Mouse (Mus musculus) ES-Bruce4 (cell line): ENCODE results near the gene Uvrag. TPM values are rescaled to one million over a fixed set of nuclear protein-coding genes. Genes with fewer than 3 reads are reported as not detected.

Source experiments
- H3K27ac ChIP-seq: 2 replicates; pipeline ENCODE4 v1.5.1; 2012; ENCODE audit warnings: low read length, inconsistent platforms; ENCODE audit not compliant: insufficient read depth
- H3K27me3 ChIP-seq: 2 replicates; pipeline ENCODE4 v1.6.1; 2012; ENCODE audit warnings: mild to moderate bottlenecking, low read length, inconsistent platforms; ENCODE audit not compliant: control insufficient read depth, poor library complexity, insufficient read depth, severe bottlenecking
- H3K36me3 ChIP-seq: 2 replicates; pipeline ENCODE4 v1.6.1; 2012; ENCODE audit warnings: inconsistent platforms, mild to moderate bottlenecking, low read length, moderate library complexity; ENCODE audit not compliant: control insufficient read depth, poor library complexity, insufficient read depth, severe bottlenecking
- H3K4me1 ChIP-seq: one replicate; pipeline ENCODE4 v1.8.1; 2011; ENCODE audit warnings: low read length; ENCODE audit not compliant: control insufficient read depth, insufficient read depth
- H3K4me3 ChIP-seq: 2 replicates; pipeline ENCODE4 v1.5.1; 2011; ENCODE audit warnings: low read depth, mild to moderate bottlenecking, low read length
- H3K9ac ChIP-seq: 2 replicates; pipeline ENCODE4 v1.6.1; 2012; ENCODE audit warnings: low read depth, mild to moderate bottlenecking, inconsistent platforms; ENCODE audit not compliant: poor library complexity, severe bottlenecking
- H3K9me3 ChIP-seq: replicated peaks from 2 replicates; pipeline ENCODE4 v1.6.1; 2012; ENCODE audit warnings: mild to moderate bottlenecking, low read length, inconsistent platforms; ENCODE audit not compliant: control insufficient read depth, poor library complexity, insufficient read depth, severe bottlenecking
- CTCF ChIP-seq: IDR thresholded peaks from one replicate; pipeline ENCODE4 v1.8.1; 2011; ENCODE audit warnings: low read depth, low read length
- EP300 ChIP-seq: IDR thresholded peaks from 2 replicates; pipeline ENCODE4 v1.6.1; 2011; ENCODE audit warnings: low read depth, low read length; ENCODE audit not compliant: insufficient read depth
- POLR2A ChIP-seq: IDR thresholded peaks from one replicate; pipeline ENCODE4 v1.8.1; 2011; ENCODE audit warnings: low read length; ENCODE audit not compliant: insufficient read depth
- polyA plus RNA-seq: library from polyadenylated mRNA; stranded (reverse); fragments of >200 nt; gene quantifications from 2 replicates; pipeline ENCODE4 v1.2.4, GENCODE M21; 2011; ENCODE audit warnings: low read depth; ENCODE audit not compliant: missing spikeins, insufficient read depth, insufficient read length

The Uvrag gene
- polyA plus RNA-seq, 1 experiment: 16.9 TPM

GRCm38 (mm10) chr7:98850388-98850787 lies 290.6 kb downstream of the Uvrag start:
- no peak for TF ChIP-seq POLR2A
- no peak for TF ChIP-seq CTCF
- no peak for TF ChIP-seq EP300
- Histone ChIP-seq H3K9me3 (no peaks in the 10 kb centered on the region), H3K27me3 (no peaks in the 10 kb centered on the region), H3K4me3 (no peak overlapping the region), H3K4me1 (no peaks in the 10 kb centered on the region), H3K36me3 (no peaks in the 10 kb centered on the region), H3K9ac (no peak overlapping the region), H3K27ac (no peak overlapping the region)

- Histone ChIP-seq H3K9me3 (no peaks in the 10 kb centered on the region), H3K36me3 (no peaks in the 10 kb centered on the region), H3K27me3 (no peaks in the 10 kb centered on the region), H3K27ac (no peak overlapping the region), H3K9ac (no peak overlapping the region), H3K4me3 (no peak overlapping the region), H3K4me1 (no peaks in the 10 kb centered on the region)
- TF ChIP-seq CTCF (no peak), POLR2A (no peak), EP300 (no peak)
These were observed 291.9 kb downstream of the Uvrag start for GRCm38 (mm10) chr7:98848899-98849640.

- Histone ChIP-seq H3K36me3 (no peaks in the 10 kb centered on the region), H3K4me3 (no peak overlapping the region), H3K9me3 (no peaks in the 10 kb centered on the region), H3K27me3 (peaks cover 8% of the 10 kb centered on the region), H3K27ac (no peak overlapping the region), H3K9ac (no peak overlapping the region), H3K4me1 (no peaks in the 10 kb centered on the region)
- TF ChIP-seq CTCF (no peak), EP300 (no peak), POLR2A (no peak)
These were observed 297.3 kb downstream of the Uvrag start for GRCm38 (mm10) chr7:98843649-98844048.

GRCm38 (mm10) chr7:98842997-98843396 lies 297.9 kb downstream of the Uvrag start:
- Histone ChIP-seq H3K27ac (no peak overlapping the region), H3K9me3 (no peaks in the 10 kb centered on the region), H3K4me3 (no peak overlapping the region), H3K9ac (no peak overlapping the region), H3K36me3 (no peaks in the 10 kb centered on the region), H3K27me3 (peaks cover 8% of the 10 kb centered on the region), H3K4me1 (no peaks in the 10 kb centered on the region)
- no peak for TF ChIP-seq CTCF
- TF ChIP-seq EP300: no peak
- no peak for TF ChIP-seq POLR2A

- H3K36me3 ChIP-seq: no peaks in the 10 kb centered on the region
- H3K9me3 ChIP-seq: no peaks in the 10 kb centered on the region
- no peak overlapping the region for H3K9ac ChIP-seq
- H3K4me3 ChIP-seq: no peak overlapping the region
- no peaks in the 10 kb centered on the region for H3K4me1 ChIP-seq
- TF ChIP-seq CTCF (peak; percentile 21), EP300 (no peak)
- H3K27ac ChIP-seq: no peak overlapping the region
- H3K27me3 ChIP-seq: peaks cover 8% of the 10 kb centered on the region
These were observed 299.1 kb downstream of the Uvrag start for GRCm38 (mm10) chr7:98841802-98842201.

GRCm38 (mm10) chr7:98840771-98841170 lies 300.2 kb downstream of the Uvrag start:
- H3K9ac ChIP-seq: no peak overlapping the region
- TF ChIP-seq CTCF (no peak), POLR2A (no peak), EP300 (no peak)
- no peaks in the 10 kb centered on the region for H3K4me1 ChIP-seq

More at GRCm38 (mm10) chr7:98840771-98841170, 300.2 kb downstream of the Uvrag start:
- Histone ChIP-seq H3K27me3 (peaks cover 12% of the 10 kb centered on the region), H3K9me3 (no peaks in the 10 kb centered on the region), H3K36me3 (no peaks in the 10 kb centered on the region), H3K27ac (no peak overlapping the region), H3K4me3 (no peak overlapping the region)
